Mouse (Mus musculus): ENCODE measurements around the gene Acot11. TPM values are rescaled to one million over a fixed set of nuclear protein-coding genes. Genes with fewer than 3 reads are reported as not detected.
A peak's percentile ranks its signal among the peaks of the same experiment; 100 is the strongest.

The Acot11 gene
- total RNA-seq (2021) = 1 to 10 TPM; 3.7 to 3.8 TPM

DNA sequence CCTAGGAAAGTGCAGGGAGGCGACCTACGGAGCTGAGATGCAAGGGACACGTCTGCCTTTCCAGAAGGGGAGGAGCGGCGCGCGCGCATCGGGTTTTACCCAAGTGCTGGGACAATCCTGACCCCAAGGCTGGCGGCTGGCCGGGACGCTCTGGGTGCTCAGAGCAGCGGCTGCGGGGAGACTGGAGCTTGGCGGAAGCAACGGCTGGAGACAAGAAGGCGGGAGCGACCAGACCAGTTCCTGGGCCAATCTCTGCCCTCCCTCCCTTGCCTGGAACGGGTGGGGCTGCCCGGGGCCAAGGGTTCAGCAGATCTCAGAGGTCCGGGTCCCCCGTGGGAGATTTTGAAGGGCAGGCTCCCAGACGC, at the start of gene Acot11:
TSS of gene Acot11 (minus strand) at position 89 of the 365 bp plus-strand sequence.
- DNase-seq = peak; percentile 50
- intact Hi-C loops (cut with DNase I) = no loop called here

DNA sequence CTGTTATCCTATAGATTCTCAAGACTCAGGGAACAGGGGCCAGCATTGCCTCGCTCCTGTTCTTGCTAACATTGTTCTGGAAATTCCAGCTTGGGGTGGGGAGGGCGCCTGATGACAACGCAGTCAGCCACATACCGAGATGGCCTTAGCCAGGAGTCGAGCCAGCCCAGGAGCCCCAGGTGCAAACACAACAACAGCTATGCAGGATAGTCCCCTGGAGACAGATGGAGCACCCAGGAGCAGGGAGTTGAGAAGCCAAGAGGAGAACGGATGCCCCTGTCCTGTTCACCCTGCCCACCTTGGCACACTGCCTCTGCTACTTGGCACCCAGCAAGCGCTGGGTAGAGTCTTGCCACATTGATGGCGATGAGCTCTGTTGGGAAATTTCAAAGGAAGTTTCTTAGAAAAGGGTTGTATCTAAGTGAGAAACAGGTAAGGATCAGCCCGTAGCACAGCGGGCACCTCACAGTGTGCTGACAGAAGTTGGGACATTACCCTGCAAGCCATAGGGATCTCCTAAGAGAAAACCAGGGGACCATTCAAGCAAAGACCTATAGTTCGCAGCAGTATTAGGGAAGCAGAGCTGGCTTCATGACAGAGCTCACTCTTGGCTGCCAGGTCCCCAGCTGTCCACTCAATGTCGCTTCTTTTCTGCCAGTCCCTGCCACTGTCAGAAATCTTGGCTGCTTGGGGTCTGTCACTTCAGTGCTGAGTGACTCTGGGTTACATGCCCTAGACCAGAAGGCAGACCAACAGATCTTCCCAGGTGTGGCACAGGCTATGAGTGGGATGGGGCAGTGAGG, 43.7 kb upstream of the Acot11 start:
- peak; percentile 95 for DNase-seq
- intact Hi-C loops (cut with DNase I) = loop anchor here (10.0 kb wide), 2 partner anchors 146 to 206 kb away; no protein-coding TSS in a partner anchor

DNA sequence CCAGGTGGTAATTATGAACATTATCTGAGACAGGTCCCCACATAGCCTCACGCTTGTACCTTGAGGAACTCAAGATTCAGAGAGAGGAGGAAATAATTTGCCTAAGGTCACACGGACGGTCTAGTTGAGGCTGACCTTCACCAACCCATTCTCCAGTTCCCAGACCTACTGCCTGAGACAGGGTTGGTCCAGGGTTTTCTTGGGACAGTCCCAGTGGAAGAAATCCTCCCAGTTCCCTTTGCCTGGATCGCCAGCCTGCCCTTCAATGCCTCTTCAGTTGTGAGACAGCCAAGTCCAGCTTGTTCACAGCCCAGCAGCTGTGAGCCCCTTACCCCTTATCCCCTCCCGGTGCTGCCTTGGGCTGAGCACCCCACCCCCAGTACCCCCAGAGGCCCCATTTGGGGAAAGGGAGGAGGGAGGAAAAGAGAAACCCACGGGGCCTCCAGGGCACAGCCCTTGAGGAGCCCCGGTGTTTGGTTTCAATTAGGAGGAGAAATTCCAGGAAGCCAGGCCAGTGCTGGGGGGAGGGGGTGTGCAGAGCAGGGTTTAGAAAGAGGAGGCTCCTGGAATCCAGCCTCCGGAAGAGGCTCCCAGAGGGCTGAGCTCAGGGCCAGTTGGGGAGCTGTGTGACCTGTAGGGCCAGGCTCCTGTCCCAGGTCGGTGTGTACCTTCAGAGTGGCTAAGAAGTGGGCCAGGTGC, 42.9 kb upstream of the Acot11 start:
- intact Hi-C loops (cut with DNase I) = loop anchor here (10.0 kb wide), 2 partner anchors 147 to 207 kb away; no protein-coding TSS in a partner anchor
- peak; percentile 62 for DNase-seq

DNA sequence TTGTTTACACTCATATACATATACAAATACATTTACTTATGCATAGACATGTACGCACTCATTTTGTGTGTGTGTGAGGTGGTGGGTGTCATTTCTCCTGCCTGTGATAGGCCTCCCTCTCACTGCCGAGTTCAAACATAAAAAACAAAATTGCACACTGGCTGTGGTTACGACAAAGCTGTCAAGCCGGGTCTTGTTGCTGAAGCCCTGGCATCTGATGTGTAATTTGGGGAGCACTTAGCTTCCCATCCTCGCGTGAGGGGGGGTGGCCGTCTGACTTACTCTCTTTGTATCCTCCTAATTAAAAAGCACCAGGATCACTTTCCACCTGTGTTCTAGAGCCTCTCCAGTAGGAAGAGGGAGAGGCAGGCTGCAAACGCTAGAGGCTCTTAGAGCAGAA, 37.8 kb upstream of the Acot11 start:
- intact Hi-C loops (cut with DNase I) = loop anchor here (10.0 kb wide), 2 partner anchors 152 to 212 kb away; no protein-coding TSS in a partner anchor
- no peak for DNase-seq

DNA sequence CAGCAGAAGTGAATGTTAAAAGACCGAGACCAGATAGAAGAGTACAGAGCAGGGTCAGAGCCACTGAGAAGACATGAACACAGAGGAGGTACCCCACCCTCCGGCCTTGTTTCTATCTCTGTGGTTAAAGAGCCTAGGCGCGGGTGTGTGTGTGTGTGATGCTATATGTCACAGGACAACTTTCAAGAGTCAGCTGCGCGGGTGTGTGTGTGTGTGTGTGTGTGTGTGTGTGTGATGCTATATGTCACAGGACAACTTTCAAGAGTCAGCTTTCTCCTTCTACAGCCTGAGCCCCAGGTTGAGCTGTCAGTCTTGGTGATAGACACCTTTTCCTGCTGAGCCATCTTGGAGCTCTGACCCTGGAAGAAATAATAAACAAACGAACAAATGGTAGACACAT, 37.1 kb upstream of the Acot11 start:
- no peak for DNase-seq
- intact Hi-C loops (cut with DNase I) = loop anchor here (2.0 to 10.0 kb wide), 3 partner anchors 153 to 321 kb away; no protein-coding TSS in a partner anchor

DNA sequence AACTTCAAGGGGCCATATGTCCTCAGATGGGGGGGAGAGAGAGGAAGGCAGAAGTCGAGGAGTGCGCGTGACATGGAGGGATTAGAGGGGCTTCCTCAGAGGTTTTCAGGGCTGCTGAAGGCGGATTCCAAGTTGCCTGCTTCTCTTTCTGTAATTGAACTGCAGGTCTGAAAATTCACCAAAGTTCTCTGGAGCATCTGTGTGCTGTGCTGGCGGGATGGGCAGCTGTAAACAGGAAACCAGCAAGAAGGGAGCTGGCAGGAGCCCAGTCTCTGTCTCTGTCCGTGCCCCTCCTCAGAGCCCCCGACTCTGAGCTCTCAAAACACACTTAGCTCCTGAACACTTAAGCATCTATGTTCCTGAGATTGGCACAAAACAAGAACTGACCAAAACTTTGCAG, 36.5 kb upstream of the Acot11 start:
- intact Hi-C loops (cut with DNase I) = loop anchor here (2.0 to 10.0 kb wide), 3 partner anchors 153 to 321 kb away; no protein-coding TSS in a partner anchor
- DNase-seq = no peak

DNA sequence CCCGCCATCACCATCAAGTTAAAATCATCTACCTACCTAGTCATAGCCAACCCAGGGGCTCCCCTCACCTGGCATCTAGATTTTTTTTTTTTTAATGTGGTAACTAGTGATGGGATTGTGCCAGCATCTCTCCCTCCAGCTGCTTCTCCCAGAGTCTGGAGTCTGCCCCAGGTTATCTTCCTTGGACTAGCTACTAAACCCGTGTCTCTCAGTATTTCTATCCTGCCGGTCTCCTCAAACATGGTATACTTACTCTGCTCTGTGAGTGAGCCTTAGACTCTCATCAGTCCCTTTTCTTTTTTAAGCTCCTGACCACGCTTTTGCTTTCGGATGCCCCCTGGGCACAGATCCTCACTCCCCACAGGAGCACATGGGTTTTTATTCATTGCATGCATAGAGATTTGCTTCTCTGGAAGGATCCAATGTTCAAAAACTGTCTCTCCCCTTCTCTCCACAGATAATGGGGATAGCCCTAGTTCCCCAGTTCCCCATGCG, 35.9 kb upstream of the Acot11 start:
- no peak for DNase-seq

DNA sequence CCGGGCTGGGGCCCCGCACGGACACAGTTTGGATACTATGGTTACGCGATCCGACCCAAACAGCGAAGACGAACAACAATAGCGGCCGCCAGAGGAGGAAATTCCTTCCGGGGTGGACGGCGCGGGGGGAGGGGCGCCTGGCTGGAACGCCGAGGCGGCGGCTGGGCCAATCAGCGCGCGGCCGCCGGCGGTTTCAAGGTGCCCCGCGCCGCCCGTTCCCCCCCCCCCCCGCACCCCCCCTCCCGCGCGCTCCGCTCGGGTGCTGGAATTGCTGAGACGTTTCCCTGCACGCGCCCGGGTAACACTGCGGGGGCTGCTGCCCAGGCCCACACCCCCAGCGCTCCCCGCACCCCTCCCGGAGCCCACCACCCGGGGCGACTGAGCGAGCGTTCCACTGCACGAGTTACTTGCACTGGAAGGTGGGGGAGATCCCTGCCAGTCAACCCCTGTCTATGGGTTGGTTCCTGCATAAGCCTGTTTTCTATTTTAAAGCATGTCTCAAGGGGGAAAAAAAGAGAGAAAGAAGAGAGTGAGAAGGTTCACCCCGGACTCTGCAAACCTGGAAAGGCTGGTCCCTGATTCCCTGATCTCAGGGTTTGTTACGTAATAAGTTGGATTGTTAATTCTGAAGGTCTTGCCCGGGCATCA, 35.3 kb upstream of the Acot11 start:
- intact Hi-C loops (cut with DNase I) = loop anchor here (1.0 to 10.0 kb wide), 5 partner anchors 69 to 323 kb away; partner anchors contain the start of gene Lexm
- DNase-seq = peak; percentile 95

More for the DNA sequence above, 35.9 kb upstream of the Acot11 start:
- intact Hi-C loops (cut with DNase I) = loop anchor here (2.0 to 10.0 kb wide), 3 partner anchors 154 to 322 kb away; no protein-coding TSS in a partner anchor

DNA sequence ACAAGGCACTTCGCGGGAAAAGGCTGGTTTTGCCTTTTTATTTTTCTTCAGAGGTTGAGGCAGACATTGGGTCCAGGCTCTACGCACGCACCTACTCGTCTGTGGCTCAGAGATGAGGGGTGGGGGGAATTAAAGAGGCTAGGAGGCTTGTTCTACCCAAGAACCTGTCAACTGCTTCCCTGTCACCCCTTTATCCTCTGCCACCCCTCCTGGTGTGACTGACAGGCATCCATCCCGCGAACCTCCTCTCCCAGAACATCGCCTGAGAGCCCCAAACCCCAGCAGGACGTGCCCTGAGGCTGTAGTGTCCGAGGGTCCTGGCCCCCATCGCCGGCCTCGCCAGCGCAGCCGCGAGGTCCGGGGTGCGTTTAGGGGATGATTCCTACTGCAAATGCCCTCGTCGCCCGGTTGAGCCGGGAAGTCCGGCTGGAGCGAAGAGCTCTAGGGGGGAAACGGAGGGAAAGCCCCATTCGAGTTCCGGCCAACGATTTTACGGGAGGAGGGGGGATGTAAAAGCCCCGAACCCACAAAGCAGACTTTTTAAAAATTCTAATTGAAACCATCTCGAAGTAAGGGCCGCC, 34.5 kb upstream of the Acot11 start:
- DNase-seq = peak; percentile 44
- intact Hi-C loops (cut with DNase I) = loop anchor here (1.0 to 10.0 kb wide), 2 partner anchors 70 to 225 kb away; partner anchors contain the start of gene Lexm

DNA sequence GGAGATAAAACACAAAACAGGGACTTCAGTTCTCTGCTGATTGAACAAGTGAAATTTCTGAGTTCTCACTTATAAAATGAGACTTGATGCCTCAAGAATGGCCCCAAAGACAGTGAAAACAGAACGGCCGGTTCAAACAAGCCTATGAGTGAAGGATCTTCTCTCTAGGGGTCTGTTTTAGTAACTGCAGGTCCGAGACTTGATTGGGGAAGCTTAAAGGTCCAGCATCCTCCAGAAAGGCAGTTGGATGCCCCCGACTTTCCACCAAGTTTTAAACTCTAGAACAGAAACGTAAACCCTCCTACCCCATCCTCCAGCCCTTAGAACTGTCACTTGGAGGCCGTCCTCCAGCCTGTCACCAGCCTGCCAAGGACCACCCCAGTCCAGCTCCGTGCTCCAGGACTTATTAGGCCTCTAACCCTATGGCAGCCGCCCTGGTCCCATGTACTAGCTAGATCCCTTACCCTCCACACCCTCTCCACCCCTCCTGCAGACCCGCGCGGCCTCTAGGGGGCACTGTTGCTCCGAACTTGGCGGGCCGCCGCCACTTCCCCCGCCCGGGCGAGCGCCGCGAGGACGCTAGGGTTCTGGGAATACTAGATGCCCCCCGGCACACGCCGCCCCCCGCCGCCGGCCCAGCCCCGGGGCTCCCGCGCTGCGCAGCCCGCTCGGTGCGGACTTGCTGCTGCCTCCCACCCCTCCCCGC, 33.9 kb upstream of the Acot11 start:
- peak; percentile 97 for DNase-seq
- intact Hi-C loops (cut with DNase I) = loop anchor here (1.0 to 10.0 kb wide), 2 partner anchors 71 to 224 kb away; partner anchors contain the start of gene Lexm

DNA sequence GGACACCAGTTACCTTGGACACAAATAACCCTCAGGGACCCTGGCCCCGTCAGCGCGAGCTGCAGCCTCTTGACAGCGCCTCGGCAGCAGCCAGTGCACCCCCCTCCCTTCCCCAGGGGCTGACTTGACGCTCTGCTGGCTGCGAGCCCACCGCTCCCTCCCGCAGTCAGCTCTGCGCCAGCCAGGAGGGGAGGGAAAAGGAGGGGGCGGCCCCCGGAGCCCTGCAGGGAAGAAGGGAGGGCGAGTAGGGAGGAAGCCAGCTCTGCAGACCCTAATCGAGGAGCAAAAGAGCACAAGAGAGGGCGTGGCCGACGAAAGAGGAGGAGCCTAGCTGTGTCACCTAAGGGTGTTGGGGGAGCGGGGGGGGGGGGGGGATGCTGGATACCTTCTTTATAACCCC, 33.2 kb upstream of the Acot11 start:
- intact Hi-C loops (cut with DNase I) = loop anchor here (10.0 kb wide), 1 partner anchor 223 kb away; the partner anchor contains the start of gene Lexm
- peak; percentile 88 for DNase-seq

DNA sequence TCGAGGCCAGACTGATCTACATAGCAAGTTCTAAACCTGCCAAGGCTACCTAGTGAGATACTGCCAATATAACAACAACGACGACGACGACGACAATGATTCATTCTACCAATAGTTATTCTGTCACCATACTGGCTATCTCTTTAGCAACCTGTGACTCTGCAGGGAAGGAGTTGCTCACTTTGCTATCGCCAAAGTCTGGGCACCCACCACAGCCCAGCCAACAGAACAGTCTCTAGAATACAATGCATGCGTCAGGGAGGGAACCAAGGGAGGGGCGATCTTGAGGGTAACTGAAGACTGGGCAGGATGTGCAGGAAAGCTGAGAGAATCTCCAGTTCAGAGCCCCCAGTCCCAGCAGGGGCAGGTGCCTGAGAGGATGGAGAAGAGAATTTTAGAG, 32.6 kb upstream of the Acot11 start:
- DNase-seq = no peak
- intact Hi-C loops (cut with DNase I) = loop anchor here (10.0 kb wide), 1 partner anchor 223 kb away; the partner anchor contains the start of gene Lexm

DNA sequence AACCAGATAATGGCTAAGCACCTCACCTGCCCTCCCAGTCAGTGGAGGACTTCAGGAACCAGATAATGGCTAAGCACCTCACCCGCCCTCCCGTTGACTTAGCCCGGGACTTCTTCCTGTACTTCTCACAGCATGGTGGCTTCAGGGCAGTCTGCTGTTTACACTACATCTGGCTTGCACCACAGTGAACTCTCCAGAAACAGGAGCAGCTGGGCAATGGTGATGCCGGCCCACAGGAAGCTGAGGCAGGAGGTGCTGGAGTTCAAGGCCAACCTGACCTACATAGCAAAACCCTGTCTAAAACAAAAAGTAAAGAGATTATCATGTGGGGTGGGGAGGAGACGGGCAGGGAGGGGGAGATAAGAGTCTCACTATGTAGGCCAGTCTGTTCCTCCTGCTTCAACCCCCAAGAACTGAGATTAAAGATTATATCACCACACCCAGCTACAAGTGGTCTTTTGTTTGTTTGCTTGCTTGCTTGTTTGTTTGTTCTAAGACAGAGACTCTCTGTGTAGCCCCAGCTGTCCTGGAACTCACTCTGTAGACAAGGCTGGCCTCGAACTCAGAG, 25.8 kb upstream of the Acot11 start:
- intact Hi-C loops (cut with DNase I) = loop anchor here (10.0 kb wide), 1 partner anchor 216 kb away; the partner anchor contains the start of gene Lexm
- DNase-seq = no peak

DNA sequence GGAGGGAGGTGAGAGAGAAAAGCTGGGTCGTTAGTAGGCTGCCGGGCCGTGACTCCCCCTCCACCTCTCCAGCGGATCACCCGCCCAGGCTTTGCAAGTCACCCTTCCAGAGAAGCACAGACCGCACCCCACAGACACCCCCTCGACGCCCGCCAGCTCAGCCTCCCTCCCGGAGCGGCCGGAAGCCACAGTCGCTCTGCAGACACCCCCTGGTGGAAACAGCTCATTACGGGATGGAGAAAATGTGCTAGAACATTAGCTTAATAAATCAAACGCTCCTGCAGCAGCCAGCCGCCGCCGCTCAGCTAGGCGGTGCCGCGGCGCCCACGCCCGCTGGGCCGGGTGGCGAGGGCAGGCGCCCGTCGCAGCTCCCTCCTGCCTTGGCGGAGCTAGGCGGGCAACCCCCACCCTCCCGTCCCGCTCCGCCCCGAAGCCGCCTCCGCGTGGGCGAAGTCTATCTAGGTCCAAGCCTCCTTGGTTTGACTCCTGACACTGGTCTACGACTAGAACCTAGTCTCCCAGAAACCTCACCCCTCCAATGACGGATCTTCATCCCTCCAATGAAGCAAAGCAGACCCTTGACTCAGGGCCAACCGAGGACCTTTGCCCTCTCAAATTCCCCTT, 23.1 kb upstream of the Acot11 start:
- DNase-seq = peak; percentile 53
- intact Hi-C loops (cut with DNase I) = no loop called here

DNA sequence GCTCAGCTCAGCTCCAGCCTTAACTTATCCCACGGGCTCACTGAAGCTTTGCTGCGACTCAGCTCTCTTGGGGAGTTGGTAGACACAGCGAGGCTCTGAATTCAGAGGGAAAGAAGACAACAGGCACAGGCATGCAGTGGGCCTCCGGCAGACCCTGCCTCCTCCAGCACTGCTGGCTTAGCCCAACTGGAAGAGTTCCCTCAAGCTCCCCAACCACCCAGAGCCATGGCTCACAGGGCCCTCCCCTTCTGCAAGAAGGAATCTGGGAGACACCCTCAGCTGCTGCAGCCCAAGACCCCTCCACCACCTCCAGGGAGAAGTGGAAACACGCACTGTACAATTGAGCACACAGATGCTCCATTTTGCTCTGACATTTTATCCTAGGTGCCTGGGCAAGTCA, 20.4 kb upstream of the Acot11 start:
- intact Hi-C loops (cut with DNase I) = no loop called here

DNA sequence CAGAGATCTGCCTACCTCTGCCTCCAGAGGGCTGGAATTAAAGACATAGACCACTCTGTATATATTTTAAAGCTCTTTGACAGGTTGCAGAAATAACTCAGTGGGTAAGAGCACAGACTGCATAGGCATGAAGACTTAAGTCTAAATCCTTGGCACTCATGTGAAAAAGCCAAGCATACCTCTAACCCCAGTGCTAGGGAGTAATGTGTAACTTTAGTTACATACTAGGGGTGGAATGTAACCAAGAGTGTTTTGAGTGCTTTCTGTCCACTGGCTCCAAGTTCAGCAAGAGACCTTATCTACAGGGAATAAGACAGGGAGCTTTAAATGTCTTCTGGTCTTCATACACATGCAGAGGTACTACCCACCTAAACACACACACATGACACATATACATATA, 14.6 kb upstream of the Acot11 start:
- intact Hi-C loops (cut with DNase I) = no loop called here
- DNase-seq = no peak

More for the DNA sequence above, 20.4 kb upstream of the Acot11 start:
- no peak for DNase-seq

DNA sequence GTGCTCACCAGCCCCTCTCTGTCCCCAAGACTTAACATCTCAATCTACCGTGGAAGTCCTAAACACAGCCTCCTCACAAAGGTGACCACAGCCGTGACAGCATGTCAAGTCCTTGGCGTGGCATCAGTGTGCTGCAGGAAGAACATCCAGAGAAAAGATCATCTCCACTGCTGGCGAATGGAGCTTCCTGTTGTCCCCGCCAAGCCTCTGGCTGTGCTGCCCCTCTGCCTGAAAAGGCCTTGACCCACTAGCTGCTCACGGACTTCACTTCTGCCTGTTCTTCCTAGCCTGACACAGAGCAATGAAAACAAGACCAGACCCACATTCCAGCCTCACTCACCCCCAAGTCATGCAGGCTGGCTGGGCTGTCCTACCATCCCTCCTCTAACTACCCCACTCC, 13.5 kb upstream of the Acot11 start:
- no peak for DNase-seq
- intact Hi-C loops (cut with DNase I) = no loop called here

DNA sequence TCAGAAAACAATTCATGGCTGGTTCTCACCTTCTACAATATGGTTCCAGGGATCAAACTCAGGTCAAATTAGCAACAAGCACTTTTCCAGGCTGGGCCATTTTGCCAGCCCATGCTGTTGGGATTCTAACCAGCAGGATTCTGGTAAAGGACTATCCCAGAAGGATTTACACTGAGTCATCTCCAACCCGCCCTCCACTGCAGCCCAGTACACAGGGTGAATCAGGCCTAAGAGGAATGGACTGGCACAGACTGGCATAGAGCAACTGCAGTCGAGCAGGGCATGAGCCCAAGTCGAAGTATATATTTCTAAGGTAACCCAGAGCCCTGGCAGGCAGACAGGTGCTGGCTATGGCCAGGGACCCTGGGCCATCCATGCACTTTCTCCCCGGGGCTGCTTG, 12.2 kb upstream of the Acot11 start:
- no peak for DNase-seq
- intact Hi-C loops (cut with DNase I) = no loop called here

Data from left cerebral cortex, postnatal 4 days (tissue).